Mouse (Mus musculus): ENCODE measurements at regions not wholly inside any gene's neighbourhood (a gene's known extent, or its start where the extent isn't known, plus 50 kb on each side); places are given as distances from the start of the nearest gene placed in this dataset.
A peak's percentile ranks its signal among the peaks of the same experiment; 100 is the strongest.

DNA sequence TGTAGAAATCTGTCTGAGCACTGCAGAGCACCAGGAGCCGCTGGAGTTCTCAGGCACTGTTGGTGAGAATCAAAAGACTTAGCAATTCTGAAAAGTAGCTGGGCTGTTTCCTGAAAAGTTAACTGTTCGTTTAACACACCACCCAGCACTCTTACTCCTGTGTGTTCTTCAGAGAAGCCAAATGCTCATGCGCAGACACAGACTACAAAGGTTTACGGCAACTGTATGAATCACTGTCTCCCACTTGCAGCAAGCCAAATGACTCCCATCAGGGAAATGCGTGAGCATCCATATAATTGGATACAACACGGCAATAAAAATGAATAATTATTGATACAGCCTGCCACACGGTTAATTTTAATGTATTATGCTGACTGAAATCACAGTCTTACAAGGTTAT is 220.0 kb upstream of the N4bp1 start:
- DNase-seq: no peak

DNA sequence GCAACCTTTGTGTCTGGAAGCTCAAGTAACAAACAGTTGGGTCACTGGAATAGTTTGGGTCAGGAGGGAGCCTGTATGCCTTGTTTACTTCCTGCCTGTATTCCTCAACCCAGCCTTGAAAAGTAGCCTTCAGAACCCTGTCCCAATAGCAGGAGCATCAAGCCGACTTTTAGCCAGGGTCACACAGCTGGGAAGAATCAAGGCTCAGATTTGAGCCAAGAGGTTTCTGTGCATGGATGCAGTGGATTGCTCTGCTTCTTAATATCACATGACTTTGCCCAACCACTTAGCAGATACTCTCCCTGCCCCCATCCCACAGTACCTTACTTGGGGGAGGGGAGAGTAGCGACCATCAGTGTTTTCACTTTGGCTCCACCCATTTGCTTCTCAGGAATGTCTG is 210.2 kb upstream of the N4bp1 start:
- peak in 1 of 2 experiments; percentile 1 for DNase-seq

DNA sequence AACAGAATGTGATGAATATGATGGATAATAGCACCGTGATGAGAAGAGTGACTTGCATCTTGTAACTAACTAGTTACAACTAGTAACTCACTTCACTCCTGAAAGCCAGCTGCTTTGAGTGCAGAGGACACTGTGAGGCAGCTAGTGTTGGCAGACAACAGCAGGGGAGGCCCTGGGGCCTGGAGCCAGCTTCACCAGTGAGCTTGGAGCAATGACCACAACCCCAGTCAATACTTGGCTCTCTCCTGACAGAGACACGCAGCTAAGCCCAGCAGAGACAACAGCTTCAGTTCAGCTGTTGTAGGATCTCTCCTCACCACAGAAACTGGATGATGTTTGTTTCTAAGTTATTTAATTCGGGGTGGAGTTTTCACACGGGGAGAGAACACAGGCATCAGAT is 209.6 kb upstream of the N4bp1 start:
- DNase-seq: no peak

DNA sequence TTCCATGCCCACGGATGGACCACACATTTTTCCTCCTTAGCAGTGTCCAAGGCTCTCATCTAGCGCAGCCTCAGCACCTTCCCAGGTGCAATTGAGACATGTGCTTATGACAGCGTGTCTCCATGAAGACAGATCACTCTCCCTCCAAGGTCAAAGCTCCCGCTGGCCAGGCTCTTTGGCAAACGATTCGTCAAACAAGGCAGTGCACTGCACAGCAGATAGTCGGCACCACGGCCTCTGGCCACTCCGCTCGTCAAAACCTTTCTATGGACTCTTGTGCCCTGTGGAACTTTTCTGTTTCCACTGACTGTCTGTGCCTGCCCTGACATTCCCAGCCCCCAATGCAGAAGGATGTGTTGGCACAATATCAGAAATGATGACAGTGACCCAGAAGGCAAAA is 208.7 kb upstream of the N4bp1 start:
- no peak for DNase-seq

DNA sequence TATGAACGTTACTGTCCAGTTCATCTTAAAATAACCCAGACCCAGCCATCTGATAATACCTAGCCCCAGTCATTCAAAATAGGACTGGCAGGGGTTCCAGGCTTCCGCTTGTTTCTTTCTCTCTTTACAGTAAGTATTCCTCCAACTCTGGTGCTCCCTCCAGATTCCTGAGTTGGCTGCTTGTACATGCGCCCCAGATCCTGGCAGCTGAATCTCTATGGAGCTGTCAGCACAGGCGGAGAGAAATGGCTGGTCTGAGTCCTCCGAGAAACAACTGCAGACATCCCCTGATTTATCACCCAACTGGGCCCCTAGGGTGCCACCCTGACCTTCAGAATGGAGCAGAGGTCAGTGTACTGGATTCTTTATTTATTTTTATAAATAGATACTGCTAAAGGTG is 208.0 kb upstream of the N4bp1 start:
- no peak for DNase-seq

DNA sequence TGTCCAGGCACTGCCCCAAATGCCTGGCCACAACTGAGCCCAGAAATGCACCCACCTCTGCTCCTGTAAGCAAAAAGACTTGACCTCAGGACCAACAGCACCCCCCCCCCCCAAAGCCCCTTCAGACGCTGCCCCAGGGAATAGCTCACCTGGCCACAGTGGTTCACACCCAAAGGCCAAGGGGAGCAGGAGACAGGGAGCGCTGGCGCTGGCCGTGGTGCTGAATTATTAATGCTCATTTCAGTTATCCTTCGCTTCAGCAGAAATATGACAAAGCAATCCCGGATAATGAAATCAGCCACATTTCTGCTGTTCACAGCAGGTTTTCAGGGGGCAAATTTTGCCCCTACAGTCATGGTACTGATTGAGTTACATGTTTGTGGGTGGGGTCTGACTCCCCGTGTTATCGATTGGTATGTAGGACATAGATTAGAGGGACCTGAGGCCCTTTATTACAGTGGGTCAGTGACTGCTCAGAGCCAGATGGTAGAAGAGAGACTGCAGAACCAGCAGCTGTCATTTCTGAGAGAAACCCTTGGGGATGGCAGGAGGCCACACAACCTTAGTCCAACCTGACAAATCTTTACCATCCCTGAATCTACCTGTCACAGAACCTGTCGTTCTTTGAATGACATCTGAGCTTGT is 202.5 kb upstream of the N4bp1 start:
- DNase-seq: peak; percentile 5 to 63

DNA sequence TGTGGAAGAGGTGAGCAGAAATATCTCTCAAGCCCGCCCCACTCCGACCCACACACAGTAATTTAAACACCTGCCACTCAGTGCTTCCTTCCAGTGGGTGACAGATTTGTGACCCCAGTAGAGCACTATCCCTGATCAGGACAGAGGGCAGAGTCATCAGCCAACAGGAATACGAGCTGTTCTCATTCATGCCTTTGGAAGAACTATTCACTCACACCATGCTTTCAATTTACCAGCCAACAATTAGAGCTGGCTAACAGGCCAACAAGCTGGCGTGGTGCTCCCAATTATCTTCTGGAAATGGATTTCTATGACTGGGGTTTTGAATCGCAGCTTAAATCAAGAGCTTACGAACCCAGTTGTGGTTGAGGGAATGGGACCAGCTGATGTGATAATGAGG is 193.2 kb upstream of the N4bp1 start:
- no peak for DNase-seq

DNA sequence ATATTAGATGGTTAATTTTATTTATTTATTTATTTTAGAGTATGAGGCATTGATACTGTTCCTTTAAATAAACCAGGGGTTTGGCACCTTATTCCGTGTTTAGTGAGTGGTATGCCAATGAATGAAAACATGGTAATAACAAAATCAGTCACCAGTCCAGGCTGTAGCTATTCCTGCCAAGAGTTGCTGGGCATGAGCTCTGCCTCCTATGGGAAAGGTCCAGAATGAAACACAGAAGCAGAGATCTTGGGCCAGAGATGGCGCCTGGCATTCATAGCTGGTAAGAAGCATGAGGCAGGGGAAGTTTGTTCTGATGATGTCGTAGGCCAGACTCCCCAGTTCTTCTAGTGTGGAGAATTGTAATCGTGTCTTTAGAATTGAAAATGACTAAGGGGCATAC is 190.9 kb upstream of the N4bp1 start:
- DNase-seq: no peak

DNA sequence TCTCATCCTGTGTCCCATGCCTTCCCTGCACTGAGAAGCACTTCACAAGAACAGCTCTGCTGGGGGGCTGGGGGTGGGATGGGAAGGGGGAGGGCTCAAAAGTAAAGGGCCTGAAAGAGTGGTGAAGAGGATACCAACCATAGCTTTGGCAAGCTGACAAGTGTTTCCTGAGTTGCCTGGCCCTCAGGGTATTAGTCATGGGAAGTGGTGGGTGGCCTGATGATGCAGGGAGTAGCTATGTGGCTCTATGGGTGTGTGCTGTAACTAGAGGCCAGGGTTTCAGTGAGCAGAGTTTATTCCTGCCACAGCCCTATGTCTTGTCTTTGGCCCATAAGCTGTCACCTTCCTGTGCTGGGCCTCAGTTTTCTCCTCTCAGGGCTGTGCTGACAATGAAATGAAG is 186.2 kb upstream of the N4bp1 start:
- no peak for DNase-seq

DNA sequence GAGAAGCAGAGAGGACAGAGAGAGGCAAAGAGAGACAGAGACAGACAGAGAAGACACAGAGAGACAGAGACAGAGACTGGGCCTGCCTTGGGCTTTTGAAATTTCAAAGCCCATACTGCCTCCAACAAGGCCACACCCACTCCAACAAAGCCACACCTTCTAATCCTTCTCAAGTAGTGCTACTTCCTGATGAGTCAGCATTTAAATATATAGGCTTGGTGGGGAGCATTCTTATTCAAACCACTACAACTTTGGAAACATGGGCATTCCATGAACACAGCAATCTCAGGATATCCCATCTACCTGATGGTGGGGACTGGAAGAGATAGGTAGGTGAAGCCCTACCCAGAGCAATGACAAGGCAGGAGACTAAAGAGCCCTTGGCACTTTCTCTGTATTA is 182.0 kb upstream of the N4bp1 start:
- DNase-seq: no peak

DNA sequence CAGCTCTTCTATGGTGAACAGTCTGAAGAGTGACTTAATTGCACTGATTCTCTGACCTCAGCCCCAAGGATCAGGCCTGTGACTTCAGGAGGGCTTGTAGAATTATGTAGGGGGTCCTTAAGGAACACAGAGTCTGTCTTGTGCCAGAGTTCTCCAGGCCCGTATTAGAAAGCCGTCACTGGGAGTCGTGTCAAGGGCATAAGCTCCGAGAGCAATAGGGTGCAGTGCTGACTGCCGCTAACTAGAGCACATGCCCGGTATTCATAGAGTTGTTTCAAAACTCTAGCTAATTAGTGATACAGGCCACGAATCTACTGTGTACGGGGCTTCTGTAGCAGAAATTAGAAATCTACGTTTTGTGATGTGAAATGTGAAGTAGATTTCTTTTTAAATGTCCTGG is 179.7 kb upstream of the N4bp1 start:
- DNase-seq: no peak

DNA sequence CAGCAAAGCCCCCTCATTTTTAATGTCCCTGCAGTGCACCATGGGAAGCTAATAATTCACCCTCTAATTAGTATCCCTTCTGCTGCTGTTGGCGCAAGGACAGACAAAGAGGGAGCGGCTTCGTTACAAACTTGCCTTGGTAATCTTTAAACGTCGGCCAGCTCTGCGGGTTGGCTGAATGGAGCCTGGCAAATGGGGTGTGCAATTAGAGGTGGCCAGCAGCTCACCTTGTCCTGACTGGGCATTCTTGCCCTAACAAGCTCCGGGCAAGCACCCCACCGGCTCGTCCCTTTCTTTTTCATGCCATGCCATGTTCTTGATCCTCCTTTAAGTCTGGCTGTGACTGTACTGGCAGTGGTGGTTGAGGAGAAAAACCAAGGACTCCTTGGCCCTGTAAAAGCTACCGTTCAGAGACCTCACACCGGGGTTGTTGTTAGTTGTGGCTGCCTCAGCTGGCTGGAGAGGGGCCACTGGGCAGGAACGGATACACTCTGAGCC is 179.2 kb upstream of the N4bp1 start:
- no peak for DNase-seq

DNA sequence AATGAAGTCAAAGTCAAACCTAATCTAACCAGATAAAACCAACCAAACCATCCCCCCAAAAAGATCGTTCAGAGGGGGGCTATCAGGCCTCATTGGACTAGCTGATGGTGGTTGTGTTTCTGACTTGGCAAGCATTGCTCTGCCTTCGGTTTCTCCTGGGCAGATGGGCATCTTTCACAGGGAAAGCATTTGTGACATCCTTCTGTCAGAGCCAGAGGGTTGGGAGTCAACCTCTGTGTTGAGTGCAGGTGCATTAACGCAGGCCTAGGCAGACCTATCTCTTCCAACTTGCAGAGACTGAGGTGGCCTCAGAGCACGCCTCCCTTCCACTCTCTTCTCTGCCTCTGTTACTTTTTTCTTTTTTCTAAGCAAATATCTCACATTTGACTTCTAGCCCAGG is 178.5 kb upstream of the N4bp1 start:
- no peak for DNase-seq

DNA sequence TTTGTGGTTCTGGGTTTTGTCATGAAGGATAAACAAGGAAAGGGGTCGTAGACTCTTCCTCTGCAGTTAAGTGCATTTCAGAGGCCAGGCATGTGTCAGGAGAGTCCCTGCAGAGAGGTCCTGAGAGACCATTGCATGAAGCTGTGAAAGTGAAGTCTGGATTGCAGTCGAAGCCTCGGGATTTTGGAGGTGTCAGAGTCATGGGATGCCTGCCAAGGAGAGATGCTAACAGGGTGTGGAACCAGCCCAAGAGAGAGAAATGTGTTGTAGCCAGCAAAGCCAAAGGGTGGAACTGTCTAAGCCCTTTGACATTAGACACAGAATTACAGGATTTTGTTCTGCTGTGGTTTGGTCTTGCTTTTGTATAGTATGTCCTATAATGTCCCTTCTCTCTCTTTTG is 164.7 kb upstream of the N4bp1 start:
- no peak for DNase-seq

DNA sequence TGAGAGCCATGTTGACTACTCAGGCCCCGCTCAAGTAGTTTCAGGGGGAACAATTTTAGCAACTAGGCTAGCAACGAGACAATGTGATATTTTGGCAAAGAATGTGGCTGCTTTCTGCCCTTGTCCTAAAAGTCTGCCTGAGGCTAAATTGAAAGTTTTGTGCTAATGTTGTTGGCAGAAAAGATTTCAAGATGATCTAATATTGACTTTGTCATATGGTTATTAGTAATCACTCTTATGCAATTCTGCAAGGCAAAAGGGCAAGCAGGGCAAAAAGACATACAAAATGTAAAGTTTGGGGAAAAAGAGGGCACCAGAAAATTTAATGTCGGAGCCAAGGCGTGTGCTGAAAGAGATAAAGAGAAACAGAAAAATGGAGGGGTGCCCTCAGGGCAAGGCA is 164.1 kb upstream of the N4bp1 start:
- no peak for DNase-seq

DNA sequence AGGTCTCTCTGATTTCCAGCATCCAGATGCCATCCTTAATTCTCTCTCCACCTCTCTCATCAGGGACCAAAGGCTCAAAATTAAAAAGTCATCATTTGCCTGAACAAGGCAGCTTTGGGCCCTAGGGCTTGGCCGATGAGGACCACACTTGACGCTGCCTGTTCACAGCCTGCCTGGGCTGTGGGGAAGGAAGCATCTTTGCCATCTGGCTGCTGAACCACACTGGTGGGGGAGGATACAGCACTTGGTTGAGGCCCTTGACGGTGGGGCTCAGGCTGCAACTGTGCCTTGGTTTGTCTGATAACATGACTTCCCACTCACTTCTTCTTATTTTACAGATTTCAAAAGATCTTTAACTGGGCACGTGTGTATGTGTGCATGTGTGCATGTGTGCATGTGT is 161.5 kb upstream of the N4bp1 start:
- DNase-seq: no peak

DNA sequence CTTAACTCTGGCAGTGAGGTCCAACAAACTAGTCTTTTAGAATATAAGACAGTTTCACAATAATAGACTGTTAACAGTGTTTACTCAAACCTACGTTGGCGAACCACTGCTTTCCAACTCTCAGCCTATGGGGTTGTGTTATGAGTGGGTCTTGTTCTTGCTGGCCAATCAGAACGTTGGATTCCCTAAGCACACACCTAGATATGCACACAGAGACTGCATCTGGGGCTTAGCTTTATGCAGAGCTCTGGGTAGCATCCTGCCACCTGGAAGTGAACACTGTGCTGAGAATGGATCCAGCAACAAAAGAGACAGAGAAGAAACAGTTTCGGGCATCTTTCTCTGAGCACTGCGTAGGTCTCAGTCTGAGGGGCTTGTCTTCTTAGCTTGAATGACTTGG is 158.0 kb upstream of the N4bp1 start:
- DNase-seq: no peak

DNA sequence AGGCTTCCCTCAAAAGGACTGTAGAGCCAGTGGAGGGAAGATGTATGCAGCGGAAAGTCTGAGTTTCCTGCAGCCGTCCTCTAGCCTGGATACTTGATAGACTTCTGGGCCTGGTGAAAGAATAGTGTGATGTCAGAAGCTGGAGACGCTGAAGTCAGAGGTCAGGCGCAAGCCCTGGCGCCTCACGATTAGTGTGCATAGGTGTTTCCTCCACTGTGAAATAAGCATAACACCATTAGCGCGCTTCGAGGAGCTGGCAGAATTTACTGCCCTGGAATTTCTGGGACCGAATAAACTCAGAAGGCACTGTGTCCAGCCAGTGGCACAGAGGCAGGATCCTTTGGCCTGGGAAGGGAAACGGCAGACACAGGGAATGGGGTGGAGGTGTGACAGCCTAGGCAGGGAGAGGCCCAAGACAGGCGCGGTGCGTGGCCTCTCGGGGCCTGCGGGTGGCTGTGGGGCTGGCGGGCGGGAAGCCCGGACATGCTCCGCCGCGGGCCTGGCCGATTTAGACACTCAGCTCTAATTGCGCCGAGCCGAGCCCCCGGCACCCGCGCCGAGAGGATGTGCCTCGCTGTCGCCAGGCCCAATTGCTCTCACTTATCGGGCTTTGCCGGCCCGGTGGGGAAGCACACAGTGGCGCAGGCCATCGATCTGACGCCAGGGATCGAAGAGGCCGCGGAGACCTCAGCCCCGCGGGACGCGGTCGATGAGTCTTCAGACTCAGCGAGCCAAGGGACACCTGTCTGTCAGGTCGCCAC is 152.7 kb upstream of the N4bp1 start:
- peak in 1 of 2 experiments; percentile 5 for DNase-seq

DNA sequence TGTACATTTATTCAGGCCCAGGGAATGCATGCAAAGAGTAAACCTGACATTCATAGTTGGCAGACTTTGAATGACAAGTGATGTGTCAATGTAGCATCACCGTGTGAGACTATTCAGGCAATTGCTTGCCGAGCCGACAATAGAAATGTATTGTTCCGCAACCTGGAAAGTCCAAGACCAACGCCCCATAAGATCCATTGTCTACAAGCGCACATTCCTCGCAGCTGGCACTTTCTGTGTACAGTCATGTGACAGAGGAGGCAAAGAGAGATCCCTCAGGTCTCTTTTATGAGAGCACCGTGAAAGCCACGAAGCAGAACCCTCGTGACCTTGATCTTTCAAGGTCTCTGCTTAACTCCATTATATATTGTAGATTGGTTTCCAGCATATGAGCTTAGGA is 150.9 kb upstream of the N4bp1 start:
- DNase-seq: no peak

DNA sequence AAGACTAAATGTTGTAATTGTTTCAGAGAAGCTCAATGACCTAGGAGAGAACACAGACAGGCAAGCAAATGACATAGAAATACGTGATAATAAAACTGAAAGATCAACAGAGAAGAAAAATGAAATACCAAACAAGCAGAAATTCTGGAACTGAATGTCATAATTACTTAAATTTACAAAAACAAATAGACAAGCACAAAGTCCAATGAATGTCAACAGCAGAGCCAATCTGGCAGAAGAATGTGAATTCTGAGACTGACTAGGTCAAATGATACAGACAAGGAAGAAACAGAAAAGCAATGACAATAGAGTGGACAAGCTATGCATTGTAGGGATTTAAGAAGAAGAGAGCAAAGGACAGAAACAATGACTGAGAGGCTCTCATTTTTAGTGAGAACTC is 143.1 kb upstream of the N4bp1 start:
- no peak for DNase-seq

DNA sequence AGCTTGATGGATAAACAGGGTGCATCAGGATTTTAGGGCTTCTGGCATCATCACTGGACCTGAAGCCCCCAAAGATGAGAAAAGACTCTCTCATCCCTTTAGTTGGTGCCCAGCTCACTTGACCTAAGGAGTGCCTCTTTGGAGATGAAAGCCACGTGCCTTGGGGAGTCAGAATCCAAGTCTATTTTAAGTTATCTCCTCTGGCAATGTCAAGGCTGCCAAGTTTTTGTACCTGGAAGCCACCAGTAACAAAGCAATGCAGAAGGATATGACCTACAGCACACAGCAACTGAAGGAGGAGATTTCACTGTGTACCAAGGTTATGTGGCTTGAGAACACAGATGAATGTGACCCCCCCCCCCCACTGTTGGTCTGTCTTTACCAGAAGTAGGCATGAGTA is 140.9 kb upstream of the N4bp1 start:
- no peak for DNase-seq

DNA sequence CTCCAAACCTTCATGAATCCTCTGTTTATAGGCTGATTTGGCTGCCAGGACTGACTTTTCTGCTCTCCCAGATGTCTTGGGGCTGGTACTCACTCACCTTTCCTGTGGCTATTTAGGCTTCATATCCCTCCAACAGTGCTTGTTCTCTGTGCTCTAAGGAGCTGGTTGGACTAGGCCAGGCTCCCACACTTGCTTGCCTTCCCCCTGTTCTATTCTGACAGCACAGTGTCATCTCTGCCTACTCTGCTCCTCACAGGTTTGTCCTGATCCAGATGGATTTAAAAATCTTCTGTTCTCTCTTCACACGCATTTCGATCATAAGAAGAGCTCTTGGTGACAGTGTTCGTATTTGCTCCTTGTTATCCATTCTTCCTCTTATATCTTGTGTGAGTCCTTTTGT is 134.7 kb upstream of the N4bp1 start:
- no peak for DNase-seq

DNA sequence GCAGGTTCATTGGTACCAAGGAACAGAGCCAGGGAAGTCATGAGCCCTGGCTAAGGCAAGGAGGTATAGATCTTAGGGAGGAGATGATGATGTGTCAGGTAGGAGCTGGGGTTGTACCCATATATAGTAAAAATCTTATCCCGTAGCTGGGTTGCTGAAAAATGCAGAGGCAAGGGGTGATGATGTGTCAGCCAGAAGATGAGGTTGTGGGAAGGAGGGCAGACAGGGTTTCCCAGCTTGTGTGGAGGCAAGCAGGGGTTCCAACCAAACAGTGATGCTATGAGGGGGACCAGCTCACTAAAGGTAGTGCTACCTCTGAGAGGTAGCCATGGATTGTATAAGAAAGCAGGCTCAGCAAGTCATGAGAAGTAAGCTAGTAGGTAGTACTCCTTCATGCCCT is 90.5 kb upstream of the N4bp1 start:
- DNase-seq: no peak

DNA sequence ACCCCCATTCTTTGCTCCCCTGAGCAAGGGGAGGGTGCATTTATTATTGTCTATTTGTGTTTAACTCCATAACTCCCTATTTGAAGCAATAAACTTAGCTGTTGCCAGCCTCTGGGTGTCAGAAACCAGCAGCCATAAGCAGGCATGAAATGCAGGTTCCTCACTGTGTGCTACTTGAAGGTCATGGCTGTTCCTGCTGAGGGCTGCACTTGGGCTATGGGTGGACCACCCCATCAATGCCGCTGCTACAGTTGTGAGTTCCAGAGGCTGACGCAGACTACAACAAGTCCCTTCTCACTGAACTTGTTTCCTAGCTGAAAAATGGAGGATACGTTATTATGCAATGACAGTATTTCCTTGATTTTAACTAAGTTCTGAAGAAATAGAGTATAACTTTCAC is 86.7 kb upstream of the N4bp1 start:
- DNase-seq: no peak

DNA sequence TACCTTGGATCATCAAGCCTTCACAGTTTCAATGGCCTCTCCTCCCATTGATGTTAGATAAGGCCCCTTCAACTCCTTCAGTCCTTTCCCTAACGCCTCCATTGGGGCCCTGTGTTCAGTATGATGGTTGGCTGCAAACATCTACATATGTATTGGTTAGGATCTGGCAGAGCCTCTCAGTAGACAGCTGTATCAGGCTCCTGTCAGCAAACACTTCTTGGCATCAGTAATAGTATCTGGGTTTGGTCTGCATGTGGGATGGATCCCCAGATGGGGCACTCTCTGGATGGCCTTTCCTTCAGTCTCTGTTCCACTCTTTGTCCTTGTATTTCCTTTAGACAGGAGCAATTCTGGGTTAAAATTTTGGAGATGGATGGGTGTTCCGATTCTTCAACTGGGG is 84.0 kb upstream of the N4bp1 start:
- no peak for DNase-seq
